Mouse (Mus musculus) testis, adult 2 months (tissue): ENCODE data around the gene Tdrd3.

Experiments used
- CTCF ChIP-seq: fragments of 200-500 bp; IDR thresholded peaks from 2 replicates; pipeline ENCODE4 v1.5.1; 2012; ENCODE audit warnings: low read depth, mild to moderate bottlenecking, inconsistent platforms, low read length, moderate library complexity; ENCODE audit not compliant: control insufficient read depth, insufficient read depth, insufficient replicate concordance
- POLR2A ChIP-seq: fragments of 200-500 bp; IDR thresholded peaks from 2 replicates; pipeline ENCODE4 v1.6.1; 2012; ENCODE audit warnings: low read depth, mild to moderate bottlenecking, inconsistent platforms, low read length, moderate library complexity; ENCODE audit not compliant: control insufficient read depth

DNA sequence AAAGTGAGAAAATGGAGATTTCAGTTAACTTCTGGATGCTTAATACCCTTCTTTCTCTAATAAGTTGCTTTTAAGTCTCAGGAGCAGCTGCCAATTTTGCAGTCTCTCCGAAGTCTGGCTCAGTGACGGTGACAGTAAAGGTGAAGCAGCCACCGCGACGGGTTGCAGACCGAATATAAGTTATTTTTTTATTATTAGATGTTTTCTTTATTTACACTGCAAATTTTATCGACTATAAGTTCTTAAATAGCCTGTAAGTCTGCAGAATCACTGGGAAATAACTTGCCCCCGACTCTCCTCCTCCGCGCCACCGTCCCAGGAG, 992 bp upstream of the Tdrd3 start:
- TF ChIP-seq CTCF: no peak
- no peak for TF ChIP-seq POLR2A
